Mouse (Mus musculus) heart, adult 11 months (tissue): ENCODE results near the gene Grk6.

ENCODE experiments used
- DNase-seq: peaks from one replicate; pipeline ENCODE4 v3.0.0; 2022

Gene Grk6

GRCm38 (mm10) chr13:55444937-55445315, at the start of gene Grk6:
Grk6 (plus strand) TSS chr13:55445072.
- peak; percentile 100 for DNase-seq

DNA sequence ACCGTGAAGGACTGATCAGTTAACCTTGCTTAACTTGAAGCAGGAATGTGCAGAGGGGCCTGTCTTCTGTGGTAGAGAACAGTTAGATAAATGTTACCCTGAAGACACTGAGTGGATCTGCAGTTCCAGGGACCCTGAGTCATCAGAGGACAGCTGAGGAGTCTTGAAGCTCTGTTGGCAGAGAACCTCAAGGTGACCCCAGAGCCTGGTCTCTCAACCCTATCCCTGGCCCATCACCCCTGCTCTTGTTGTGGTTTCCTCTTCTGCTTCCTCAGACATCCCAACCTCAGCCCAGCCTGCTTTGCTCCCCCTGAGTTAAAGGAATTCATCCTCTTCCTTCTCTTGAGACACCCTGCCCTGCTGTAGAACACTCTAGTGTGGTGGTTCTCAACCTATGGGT, 46.8 kb upstream of the Grk6 start, which contains the start of gene Slc34a1:
TSS of gene Slc34a1 (plus strand) at position 100 of the 400 bp plus-strand sequence.
- DNase-seq, result no peak

DNA sequence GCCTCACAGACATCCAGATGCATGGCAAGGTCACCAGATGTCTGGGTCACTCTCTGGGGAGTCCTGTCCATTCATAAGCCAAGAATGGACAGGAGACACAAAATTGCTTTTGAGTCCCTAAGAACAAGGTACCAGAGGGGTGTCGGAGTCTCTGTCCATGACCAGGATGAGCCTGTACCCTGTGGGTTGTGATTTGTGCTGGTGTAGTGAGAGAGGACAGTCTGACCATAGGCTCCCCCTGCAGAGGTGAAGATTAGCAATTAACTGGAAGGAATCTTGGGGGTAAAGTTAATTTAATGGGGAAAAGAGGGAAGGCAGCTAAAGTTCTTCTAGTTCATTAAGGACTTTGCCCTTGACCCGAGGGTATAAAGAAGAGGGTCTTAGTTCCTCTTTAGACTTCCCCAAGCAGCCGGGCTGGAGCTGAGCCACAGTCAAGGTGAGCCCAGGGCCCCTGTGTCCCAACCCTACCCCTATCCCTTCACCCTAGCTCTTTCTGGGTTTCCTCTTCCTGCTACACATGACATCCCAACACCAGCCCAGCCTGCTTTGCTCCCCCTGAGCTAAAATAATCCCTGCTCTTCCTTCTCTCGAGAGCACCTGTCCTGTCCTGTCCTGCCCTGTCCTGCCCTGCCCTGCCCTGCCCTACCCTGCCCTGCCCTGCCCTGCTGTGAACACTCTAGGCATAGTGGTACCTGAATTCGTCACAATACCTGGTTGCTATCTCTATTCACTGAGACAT, 45.4 kb upstream of the Grk6 start:
- no peak for DNase-seq

DNA sequence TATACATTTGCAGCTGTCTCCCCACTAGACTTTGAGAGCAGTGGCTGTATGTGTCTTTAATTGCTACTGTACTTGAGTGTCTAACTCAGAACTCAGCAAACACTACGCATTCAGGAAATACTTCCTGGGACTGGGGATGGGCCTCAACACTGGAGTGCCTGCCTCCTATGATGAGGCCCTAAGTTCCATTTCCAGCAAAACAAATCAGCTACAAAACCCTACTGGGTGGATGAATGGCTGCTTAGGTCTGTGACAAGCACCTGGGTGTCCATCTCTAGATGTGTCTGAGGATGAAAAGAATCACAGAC, 44.9 kb upstream of the Grk6 start:
- DNase-seq, result no peak

- no peak for DNase-seq
Measured at GRCm38 (mm10) chr13:55403266-55403665, 41.6 kb upstream of the Grk6 start.

GRCm38 (mm10) chr13:55403935-55404852, 40.7 kb upstream of the Grk6 start:
- DNase-seq, result no peak

GRCm38 (mm10) chr13:55404853-55405782, 39.8 kb upstream of the Grk6 start:
- DNase-seq, result peak; percentile 97

- DNase-seq, result no peak
Measured at GRCm38 (mm10) chr13:55405783-55406390, 39.0 kb upstream of the Grk6 start.

DNA sequence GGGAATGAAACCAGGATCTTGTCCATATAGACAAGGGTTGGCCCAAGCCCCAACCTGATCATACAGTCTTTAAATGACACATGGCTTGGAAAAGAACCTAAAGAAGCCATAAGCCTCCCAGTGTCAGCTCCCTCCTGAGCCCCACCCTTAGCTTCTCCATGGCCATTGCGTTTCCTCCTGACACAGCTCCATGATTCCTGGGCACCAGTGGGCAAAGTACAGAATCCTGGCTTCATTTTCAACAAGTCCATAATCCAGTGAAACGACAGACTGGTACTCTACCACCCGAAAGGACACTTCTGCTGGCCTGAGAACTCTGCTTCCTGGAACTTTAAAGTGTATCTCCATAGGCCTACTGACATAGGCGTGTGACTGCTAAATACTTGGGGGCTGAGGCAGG, 37.5 kb upstream of the Grk6 start:
- no peak for DNase-seq

- no peak for DNase-seq
Measured at GRCm38 (mm10) chr13:55408546-55409120, 36.2 kb upstream of the Grk6 start.

- no peak for DNase-seq
Measured at GRCm38 (mm10) chr13:55411826-55412225, 33.0 kb upstream of the Grk6 start.

DNA sequence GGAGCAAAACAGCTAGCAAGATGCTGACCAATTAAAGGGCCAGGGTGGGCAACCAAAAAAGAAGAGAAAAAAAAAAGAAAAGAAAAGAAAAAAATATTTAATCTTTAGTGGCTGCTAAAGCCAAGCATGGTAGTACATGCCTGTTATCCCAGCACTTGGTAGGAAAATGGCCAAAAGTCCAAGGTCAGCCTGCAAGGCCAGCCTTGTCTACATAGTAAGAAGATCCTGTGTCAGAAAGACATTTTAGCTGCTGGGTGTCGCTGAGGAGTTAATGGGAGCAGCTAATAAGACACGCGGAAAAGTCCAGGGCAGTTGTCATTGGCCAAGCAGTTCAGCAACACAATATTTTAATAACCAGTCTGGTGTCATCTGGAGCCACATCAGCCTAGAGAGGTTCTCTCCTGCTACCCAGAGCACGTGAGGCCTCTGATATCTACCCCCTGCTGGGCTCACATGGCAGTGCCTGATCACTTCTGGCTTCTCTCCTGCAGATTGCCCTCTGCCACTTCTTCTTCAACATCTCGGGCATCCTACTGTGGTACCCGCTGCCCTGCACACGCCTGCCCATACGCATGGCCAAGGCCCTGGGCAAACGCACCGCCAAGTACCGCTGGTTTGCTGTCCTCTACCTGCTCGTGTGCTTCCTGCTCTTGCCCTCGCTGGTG, 32.1 kb upstream of the Grk6 start:
- DNase-seq, result no peak

DNA sequence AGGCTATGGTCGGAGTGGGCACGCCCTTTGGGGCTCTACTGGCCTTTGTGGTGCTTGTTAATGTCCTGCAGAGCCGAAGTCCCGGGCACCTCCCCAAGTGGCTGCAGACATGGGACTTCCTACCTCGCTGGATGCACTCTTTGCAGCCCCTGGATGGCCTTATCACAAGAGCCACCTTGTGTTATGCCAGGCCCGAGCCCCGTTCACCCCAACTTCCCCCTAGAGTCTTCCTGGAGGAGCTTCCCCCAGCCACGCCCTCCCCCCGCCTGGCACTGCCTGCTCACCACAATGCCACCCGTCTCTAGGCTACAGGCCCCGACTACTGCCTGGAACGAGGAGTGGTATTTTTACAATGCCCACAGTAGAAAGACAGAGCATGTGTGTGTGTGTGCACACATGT, 31.5 kb upstream of the Grk6 start:
- no peak for DNase-seq

DNA sequence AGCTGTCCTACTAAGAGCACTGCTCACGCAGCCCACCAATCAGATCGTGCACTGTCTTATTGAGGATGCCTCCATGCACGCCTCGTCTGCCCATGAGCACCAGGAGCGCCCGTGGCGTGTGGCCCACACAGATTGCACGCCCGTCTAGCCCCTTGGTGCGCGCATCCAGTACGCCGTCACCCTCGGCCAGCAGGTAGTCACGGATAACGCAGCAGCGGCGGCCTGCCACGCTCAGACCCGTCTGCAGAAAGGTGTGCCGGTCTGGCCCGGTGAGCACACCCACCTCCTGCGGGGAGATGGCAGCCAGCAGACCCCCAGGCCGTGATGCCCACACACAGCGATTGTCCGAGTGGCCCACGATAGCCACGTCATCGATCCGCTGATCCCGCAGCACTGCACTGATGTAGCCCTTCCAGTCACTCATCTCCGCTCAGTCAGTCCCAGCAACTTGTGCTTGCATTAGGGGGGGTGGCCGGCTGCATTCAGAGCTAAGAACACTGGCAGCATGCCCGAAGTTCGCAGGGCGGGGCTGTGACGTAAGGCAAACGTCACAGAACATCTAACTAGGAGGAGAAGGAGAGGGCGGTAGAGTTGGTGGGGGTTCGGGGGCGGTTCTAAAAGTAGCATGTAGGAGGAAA, 30.0 kb upstream of the Grk6 start, which contains the start of gene Pfn3:
TSS of gene Pfn3 (minus strand) at position 490 of the 638 bp plus-strand sequence.
- DNase-seq, result peak; percentile 89

DNA sequence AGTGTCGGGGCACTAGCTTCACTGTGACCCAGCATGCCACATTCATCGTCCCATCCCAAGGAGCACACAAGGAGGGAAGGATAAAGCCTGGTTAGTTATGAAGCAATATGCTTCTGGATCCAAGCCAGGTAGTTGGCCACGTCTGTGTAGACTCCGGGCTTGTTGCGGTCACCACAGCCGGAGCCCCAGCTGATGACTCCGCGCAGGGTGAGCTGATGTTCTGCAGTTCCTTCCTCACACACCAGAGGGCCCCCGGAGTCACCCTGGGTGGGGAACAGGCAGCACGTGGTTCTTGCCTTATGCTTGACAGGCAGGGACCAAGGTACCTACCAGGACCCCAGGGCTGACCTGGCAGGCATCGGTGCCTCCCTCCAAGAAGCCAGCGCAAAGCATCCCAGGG, 26.9 kb upstream of the Grk6 start:
- peak; percentile 99 for DNase-seq

- DNase-seq, result no peak
Measured at GRCm38 (mm10) chr13:55419142-55419541, 25.7 kb upstream of the Grk6 start.

DNA sequence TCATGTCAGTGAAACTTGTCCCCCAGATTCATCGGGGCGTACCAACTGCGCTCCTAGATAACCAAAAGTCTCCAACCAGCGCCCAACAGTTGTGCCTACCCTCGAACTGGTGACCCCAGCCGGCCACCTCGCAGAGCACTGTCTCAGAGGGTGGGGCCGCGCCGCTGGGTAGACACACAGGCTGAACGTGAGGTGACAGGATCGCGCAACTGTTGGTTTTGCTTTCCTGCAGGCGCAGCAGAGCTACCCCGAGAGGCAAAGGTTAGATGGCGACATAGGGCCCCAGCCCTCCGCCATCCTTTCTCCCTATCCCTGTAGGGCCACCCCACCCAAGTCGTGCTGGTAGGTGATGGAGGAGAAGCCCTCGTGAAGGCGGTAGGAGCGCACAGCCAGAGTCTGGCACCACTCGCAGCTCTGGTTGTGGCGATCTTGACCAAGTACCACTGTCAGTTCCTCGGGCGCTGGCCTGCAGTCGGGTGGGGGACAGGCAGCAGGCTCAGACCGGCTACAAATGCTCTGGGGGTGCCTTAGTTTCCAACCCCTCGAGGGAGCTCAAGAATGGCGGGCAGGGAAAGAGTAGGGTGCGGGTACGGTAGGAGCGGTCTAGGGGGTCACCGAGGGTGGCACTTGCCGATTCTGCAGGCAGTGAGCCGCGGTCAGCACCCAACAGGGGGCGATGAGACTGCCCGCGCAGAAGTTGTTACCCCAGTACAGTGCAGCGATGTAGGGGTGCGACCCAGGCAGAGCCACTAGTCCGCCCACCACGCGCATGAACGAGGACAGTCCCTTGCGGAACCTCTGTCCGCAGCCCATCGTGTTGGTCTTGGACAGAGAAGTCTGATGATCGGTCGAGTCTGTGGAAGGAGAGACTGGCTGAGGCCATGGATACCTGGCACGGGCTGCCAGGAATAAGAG, 24.6 kb upstream of the Grk6 start:
- peak; percentile 93 for DNase-seq

DNA sequence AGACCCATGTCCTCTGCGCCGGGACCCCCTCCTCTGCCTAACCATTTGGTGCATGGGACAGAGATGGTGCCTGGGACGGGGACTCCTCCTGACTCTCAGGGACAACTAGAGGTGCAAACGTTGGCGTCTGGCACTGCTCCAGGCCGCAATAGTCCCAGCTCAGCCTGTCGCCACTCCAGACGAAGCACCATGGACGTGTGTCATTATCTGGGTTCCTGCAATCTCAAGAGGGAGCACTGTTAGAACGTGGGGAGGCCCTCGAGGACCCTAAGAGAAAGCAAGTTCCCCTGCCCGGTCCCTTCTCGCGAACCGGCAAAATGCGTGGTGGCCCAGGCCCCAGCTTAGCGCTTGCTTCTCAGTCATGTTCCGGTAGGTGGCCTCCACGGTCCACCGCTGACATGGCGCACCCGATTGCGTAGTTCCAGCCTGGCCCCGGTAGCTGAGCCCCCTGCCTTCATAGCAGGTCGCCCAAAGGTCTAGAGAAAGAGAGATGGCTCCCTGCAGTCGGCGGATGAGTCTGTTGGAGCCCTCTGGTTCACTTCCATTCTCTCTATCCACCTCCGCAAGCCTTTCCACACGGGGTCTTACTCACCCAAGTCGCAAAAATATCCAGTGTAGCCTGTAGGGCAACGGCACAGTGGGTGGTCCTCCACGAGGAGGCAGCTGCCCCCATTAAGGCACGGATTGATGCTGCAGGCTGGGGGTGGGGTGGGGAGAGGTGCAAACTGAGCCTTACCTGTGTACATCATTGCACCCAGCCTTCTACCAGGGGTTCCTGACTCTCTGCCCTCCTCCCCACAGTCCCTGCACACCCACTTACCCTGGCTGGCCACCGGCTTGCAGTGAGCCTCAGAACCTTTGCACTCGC, 23.7 kb upstream of the Grk6 start:
- peak; percentile 98 for DNase-seq

DNA sequence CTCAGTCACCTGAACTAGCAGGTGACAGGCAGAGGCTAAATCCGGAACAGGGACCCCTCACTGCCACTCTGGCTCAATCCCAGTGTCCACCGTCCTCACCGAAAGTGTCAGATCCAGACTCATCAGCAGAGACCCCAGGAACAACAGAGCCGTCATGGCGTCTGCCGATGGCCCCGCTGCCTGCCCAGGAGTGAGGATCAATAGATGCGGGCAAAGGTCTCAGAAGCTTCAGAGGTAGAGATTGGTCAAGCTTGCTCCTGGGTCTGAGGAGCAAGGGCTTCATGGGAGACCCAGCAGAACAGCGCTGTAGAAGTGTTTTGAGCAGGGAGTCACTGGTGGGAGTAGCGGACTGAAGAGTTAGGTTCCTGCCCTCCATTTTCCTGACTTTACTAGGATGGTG, 18.3 kb upstream of the Grk6 start, which contains the start of gene F12:
TSS of gene F12 (minus strand) at position 181 of the 400 bp plus-strand sequence.
- DNase-seq, result no peak
